Mouse (Mus musculus): ENCODE measurements around the gene Mrpl2. TPM values are rescaled to one million over a fixed set of nuclear protein-coding genes. Genes with fewer than 3 reads are reported as not detected.
A peak's percentile ranks its signal among the peaks of the same experiment; 100 is the strongest.

The Mrpl2 gene
- polyA plus RNA-seq, 1 experiment: 33.5 TPM

GRCm38 (mm10) chr17:46639929-46640328 lies 6.1 kb upstream of the Mrpl2 start:
- TF ChIP-seq POLR2A (IDR thresholded peaks at IDR 0.05; ENCODE audit: low read depth, low read length) (no peak), CTCF (IDR thresholded peaks at IDR 0.05; ENCODE audit: borderline replicate concordance, insufficient read depth, low read length) (no peak)
- H3K27ac ChIP-seq (ENCODE audit: insufficient read depth, low read length): no peak overlapping the region
- no peak overlapping the region for H3K4me3 ChIP-seq (ENCODE audit: insufficient read depth, low read length)
- peaks cover 4% of the 10 kb centered on the region; the same call in 1 of the 2 replicates for H3K4me1 ChIP-seq (ENCODE audit: control insufficient read depth, insufficient read depth, low read length)

DNA sequence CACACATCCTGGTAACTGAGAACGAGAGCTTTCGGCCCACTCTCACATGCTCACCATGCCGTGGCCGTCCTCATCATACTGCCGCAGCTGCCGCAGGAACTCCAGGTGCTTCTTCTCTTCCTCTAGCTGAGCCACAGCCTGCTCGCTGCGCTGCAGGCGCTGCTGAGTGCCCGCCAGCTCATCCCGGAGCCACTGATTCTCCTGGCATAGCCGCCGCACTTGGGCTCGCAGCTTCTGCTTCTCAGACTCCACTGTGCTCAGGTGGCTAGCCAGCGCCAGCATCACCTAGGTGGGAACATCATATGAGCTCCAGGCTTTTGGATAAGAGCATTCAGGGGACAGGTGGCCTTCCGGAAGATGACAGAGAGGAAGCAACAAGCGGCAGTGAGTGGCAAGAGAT lies 4.0 kb upstream of the Mrpl2 start:
- H3K4me1 ChIP-seq (ENCODE audit: control insufficient read depth, insufficient read depth, low read length): peaks cover 6% of the 10 kb centered on the region
- TF ChIP-seq CTCF (IDR thresholded peaks at IDR 0.05; ENCODE audit: borderline replicate concordance, insufficient read depth, low read length) (no peak), POLR2A (IDR thresholded peaks at IDR 0.05; ENCODE audit: low read depth, low read length) (no peak)

GRCm38 (mm10) chr17:46644152-46644805 lies 1.8 kb upstream of the Mrpl2 start:
- TF ChIP-seq CTCF (IDR thresholded peaks at IDR 0.05; ENCODE audit: borderline replicate concordance, insufficient read depth, low read length): no peak
- no peak for TF ChIP-seq POLR2A (IDR thresholded peaks at IDR 0.05; ENCODE audit: low read depth, low read length)
- Histone ChIP-seq H3K4me3 (ENCODE audit: insufficient read depth, low read length) (peak overlapping the region; percentile 65; the same call in 1 of the 2 replicates), H3K4me1 (ENCODE audit: control insufficient read depth, insufficient read depth, low read length) (peaks cover 8% of the 10 kb centered on the region; the same call in 1 of the 2 replicates), H3K27ac (ENCODE audit: insufficient read depth, low read length) (no peak overlapping the region)

More for the DNA sequence above, 4.0 kb upstream of the Mrpl2 start:
- H3K4me3 ChIP-seq (ENCODE audit: insufficient read depth, low read length): no peak overlapping the region
- no peak overlapping the region for H3K27ac ChIP-seq (ENCODE audit: insufficient read depth, low read length)

- 0 out of 2 replicates have a peak overlapping the region, but pooled peaks have one; percentile 16 for H3K27ac ChIP-seq (ENCODE audit: insufficient read depth, low read length)
- peaks cover 8% of the 10 kb centered on the region; the same call in 1 of the 2 replicates for H3K4me1 ChIP-seq (ENCODE audit: control insufficient read depth, insufficient read depth, low read length)
- H3K4me3 ChIP-seq (ENCODE audit: insufficient read depth, low read length): peak overlapping the region; percentile 65
- TF ChIP-seq CTCF (IDR thresholded peaks at IDR 0.05; ENCODE audit: borderline replicate concordance, insufficient read depth, low read length): no peak
These were observed 1.0 kb upstream of the Mrpl2 start for GRCm38 (mm10) chr17:46644916-46645475.

DNA sequence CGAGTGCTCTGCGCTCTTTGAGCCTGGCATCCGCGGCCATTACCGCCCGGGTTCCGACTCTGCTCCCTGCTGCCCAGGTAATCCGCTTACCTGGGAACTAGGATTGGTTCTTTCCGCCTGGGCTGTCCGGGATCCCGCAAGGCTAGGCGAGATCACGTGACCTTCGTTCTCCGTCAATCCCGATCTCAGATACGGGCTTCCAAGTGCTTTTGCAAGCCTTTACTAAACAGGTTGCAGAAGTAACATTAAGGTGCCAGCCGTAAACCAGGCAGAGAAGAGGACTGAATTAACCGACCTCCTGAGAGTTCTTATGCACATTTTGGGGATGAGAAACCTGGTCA lies 263 bp downstream of the Mrpl2 start:
- H3K27ac ChIP-seq (ENCODE audit: insufficient read depth, low read length): no peak overlapping the region
- TF ChIP-seq CTCF (IDR thresholded peaks at IDR 0.05; ENCODE audit: borderline replicate concordance, insufficient read depth, low read length): no peak
- TF ChIP-seq POLR2A (IDR thresholded peaks at IDR 0.05; ENCODE audit: low read depth, low read length): no peak
- H3K4me3 ChIP-seq (ENCODE audit: insufficient read depth, low read length): peak overlapping the region; percentile 76
- H3K4me1 ChIP-seq (ENCODE audit: control insufficient read depth, insufficient read depth, low read length): peaks cover 8% of the 10 kb centered on the region; the same call in 1 of the 2 replicates

GRCm38 (mm10) chr17:46647279-46647678 lies 1.2 kb downstream of the Mrpl2 start:
- peaks cover 8% of the 10 kb centered on the region for H3K4me1 ChIP-seq (ENCODE audit: control insufficient read depth, insufficient read depth, low read length)
- H3K27ac ChIP-seq (ENCODE audit: insufficient read depth, low read length): no peak overlapping the region
- peak overlapping the region; percentile 76; the same call in 1 of the 2 replicates for H3K4me3 ChIP-seq (ENCODE audit: insufficient read depth, low read length)
- TF ChIP-seq CTCF (IDR thresholded peaks at IDR 0.05; ENCODE audit: borderline replicate concordance, insufficient read depth, low read length): no peak
- no peak for TF ChIP-seq POLR2A (IDR thresholded peaks at IDR 0.05; ENCODE audit: low read depth, low read length)

DNA sequence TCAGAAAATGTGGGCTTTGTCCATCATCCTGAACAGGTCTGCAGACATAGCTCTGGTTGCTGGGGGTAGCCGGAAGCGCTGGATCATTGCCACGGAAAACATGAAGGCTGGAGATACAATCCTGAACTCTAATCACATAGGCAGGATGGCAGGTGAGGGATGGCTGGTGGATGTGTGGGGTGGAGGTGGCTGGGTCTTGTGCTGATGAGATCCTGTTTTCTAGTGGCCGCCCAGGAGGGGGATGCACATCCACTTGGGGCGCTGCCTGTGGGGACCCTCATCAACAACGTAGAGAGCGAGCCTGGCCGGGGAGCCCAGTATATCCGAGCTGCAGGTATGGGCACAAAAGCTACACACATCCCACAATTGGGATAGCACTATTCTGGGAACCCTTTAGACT lies 2.4 kb downstream of the Mrpl2 start:
- Histone ChIP-seq H3K4me1 (ENCODE audit: control insufficient read depth, insufficient read depth, low read length) (peaks cover 8% of the 10 kb centered on the region), H3K4me3 (ENCODE audit: insufficient read depth, low read length) (no peak overlapping the region), H3K27ac (ENCODE audit: insufficient read depth, low read length) (no peak overlapping the region)
- TF ChIP-seq POLR2A (IDR thresholded peaks at IDR 0.05; ENCODE audit: low read depth, low read length) (no peak), CTCF (IDR thresholded peaks at IDR 0.05; ENCODE audit: borderline replicate concordance, insufficient read depth, low read length) (no peak)

- Histone ChIP-seq H3K27ac (ENCODE audit: insufficient read depth, low read length) (peak overlapping the region; percentile 90), H3K4me3 (ENCODE audit: insufficient read depth, low read length) (peak overlapping the region; percentile 19), H3K4me1 (ENCODE audit: control insufficient read depth, insufficient read depth, low read length) (peaks cover 4% of the 10 kb centered on the region)
- TF ChIP-seq POLR2A (IDR thresholded peaks at IDR 0.05; ENCODE audit: low read depth, low read length) (no peak; the same call in 1 of the 2 replicates), CTCF (IDR thresholded peaks at IDR 0.05; ENCODE audit: borderline replicate concordance, insufficient read depth, low read length) (no peak)
These were observed 3.8 kb downstream of the Mrpl2 start for GRCm38 (mm10) chr17:46649811-46650210.

- peaks cover 4% of the 10 kb centered on the region for H3K4me1 ChIP-seq (ENCODE audit: control insufficient read depth, insufficient read depth, low read length)
- H3K4me3 ChIP-seq (ENCODE audit: insufficient read depth, low read length): peak within 1 kb of the TSS; percentile 44
- peak within 1 kb of the TSS; percentile 90 for H3K27ac ChIP-seq (ENCODE audit: insufficient read depth, low read length)
- TF ChIP-seq POLR2A (IDR thresholded peaks at IDR 0.05; ENCODE audit: low read depth, low read length) (peak; percentile 89), CTCF (IDR thresholded peaks at IDR 0.05; ENCODE audit: borderline replicate concordance, insufficient read depth, low read length) (no peak)
These were observed 4.4 kb downstream of the Mrpl2 start, which contains the start of gene Cul7 for GRCm38 (mm10) chr17:46650232-46651031. Gene Cul7 (plus strand): TSS chr17:46650337.

Data from embryonic fibroblast, embryonic 13.5 days (primary cell).